Mouse (Mus musculus) G1E (cell line): ENCODE results near the gene Aida.

ENCODE experiments used
- CTCF ChIP-seq: IDR thresholded peaks from 2 replicates; pipeline ENCODE4 v1.5.1; 2012; ENCODE audit warnings: low read depth, low read length, inconsistent platforms, mixed read lengths
- GATA1 ChIP-seq: IDR thresholded peaks from 2 replicates; pipeline ENCODE4 v1.6.1; 2012; ENCODE audit warnings: borderline replicate concordance, low read length, inconsistent platforms, mixed read lengths

DNA sequence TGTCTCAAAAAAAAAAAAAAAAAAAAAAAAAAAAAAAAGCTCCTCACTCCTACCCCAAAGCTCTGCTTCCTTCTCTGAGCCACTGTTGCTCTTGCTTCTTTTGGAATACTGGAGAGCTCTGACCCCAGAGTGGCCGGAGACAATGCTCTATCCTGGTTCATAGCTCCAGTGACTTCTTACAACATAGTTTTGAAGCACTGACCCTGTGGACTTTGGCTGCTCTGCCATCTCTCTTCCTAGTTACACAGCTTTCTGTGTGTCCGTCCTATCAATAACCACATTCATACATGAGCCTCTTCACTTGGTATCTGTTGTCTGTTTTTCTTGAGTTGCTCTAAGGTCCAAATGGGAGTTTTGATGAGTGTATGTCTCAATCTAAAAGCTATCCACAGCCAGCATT is 15.7 kb downstream of the Aida start:
- TF ChIP-seq CTCF: no peak
- TF ChIP-seq GATA1: no peak
